Mouse (Mus musculus) mature B cell (primary cell): Measurements from ENCODE around the gene Odf2l.

Source experiments
- in situ Hi-C: fragments of 300-500 bp; cut with MboI; formaldehyde crosslinking; loops from 2 replicates; pipeline ENCODE4 v1.14.3; 2019

The Odf2l gene

DNA sequence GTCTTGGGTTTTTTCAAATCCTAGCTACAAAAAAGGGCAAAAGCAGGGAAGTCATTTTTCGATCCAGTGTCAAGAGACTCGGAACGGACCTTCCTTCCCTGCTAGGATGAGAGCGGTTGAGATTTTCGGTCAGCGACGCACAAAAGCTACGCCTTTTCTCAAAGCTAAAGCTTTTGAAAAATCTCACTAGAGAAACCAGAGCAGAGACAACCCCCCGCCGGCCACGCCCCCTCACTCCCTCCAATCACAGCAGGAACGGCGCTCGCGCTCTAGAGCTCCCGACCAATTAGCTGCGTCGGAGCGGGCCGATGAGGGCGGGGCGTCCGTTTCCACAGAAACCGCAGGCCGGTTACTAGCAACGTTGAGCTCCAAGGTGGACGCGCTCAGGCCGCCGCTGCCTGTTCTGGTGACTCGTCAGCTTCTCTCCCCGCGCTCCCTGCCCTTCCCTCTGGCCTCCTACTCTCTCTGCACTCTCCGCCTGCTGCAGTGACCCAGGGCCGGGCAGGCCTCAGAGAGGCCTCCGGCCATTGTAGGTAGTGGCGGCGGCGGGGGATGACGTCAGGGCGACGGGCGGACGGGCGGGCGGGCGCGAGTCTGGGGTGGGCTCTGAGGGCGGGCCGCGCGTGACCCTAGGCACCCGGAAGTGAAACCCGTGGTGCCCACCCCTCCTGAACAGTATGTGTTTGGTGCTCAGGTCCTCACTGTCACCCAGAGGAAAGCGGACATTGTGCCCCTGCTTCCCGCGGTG is at the start of gene Odf2l:
TSS of gene Odf2l (plus strand) at position 335 of the 748 bp plus-strand sequence.
- in situ Hi-C loops: loop anchor here (25.0 kb wide), 1 partner anchor 1394 kb away; the partner anchor contains the start of gene Rpf1

- in situ Hi-C loops: no loop called here
Observed at GRCm38 (mm10) chr3:145068964-145069363, 49.4 kb upstream of the Odf2l start.

DNA sequence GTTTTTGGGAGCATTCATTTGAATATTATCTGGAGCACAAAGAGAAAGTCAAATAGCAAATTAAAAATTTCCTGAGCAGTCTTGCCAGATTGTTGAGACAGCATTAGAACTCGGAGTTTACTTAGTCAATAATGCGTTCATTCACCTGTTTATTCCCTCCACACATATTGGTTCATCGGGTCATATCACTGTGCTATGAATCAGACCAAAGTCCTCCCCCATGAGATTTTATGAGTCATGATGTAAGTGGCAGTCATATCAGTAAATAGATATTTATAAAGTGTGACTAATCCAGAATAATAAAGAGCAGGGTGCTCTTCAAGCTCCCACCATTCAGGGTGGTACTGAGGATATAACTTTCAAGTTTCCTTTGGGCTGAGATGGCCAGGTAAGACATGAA is 46.0 kb upstream of the Odf2l start:
- in situ Hi-C loops: no loop called here

GRCm38 (mm10) chr3:145078405-145078804 is 40.0 kb upstream of the Odf2l start:
- in situ Hi-C loops: no loop called here

- in situ Hi-C loops: no loop called here
Observed at GRCm38 (mm10) chr3:145080904-145081303, 37.5 kb upstream of the Odf2l start.

DNA sequence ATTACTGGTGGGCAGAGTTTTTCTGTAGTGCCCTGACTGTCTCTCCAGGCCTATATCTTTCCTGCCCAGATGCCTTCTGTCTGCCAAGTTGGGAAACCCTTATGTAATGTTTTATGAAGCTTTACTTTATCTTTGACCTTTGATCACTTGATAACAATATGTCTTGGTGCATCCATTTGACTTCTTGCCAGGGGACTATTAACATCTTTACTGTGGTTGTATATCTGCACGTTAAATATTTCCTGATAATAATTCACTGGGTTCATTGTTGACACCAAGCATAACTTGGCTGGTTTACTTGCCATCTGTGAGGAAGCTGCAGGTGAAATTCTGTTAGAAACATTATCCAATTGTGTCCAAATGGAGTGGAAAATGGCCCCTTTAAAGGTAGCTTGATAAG is 35.3 kb upstream of the Odf2l start:
- in situ Hi-C loops: no loop called here

GRCm38 (mm10) chr3:145086180-145086579 is 32.2 kb upstream of the Odf2l start:
- in situ Hi-C loops: no loop called here

DNA sequence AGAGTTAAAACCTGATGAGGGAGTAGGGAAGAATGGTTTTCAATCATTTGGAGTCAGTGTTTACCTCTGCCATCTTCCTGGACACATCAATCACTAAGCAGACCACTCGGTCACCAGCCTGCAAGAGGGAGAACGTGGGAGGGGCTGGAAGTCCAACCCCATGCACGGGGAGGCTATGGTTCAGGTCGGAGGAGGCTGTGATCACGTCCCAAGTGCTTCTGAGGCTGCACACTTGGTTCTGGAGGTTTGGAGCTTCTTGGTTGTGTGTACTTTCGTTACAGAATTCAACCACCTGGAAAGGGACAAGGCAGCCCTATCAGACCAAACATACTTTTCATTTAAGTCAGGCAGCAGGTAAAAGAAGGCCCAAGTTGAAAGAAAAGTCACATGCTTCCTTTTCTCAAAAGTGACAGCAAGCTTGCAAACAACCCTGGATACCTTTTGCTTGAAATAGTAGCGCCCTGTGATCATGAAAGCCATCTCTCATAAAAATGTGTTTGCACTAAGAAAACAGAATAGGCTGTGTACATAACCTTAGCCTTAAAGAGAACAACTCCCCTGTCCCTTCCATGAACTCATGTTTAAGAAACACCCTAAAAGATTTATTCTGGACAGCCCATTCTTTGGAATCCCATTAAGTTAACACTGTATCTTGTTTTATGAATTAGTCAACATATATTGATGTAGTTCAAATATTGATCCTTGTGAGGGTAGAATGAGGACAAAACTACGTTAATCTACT is 30.4 kb upstream of the Odf2l start:
- in situ Hi-C loops: no loop called here

GRCm38 (mm10) chr3:145099291-145099690 is 19.1 kb upstream of the Odf2l start, which contains the start of gene Clca2:
Gene Clca2, minus strand, starts transcription at chr3:145099443.
- in situ Hi-C loops: no loop called here

DNA sequence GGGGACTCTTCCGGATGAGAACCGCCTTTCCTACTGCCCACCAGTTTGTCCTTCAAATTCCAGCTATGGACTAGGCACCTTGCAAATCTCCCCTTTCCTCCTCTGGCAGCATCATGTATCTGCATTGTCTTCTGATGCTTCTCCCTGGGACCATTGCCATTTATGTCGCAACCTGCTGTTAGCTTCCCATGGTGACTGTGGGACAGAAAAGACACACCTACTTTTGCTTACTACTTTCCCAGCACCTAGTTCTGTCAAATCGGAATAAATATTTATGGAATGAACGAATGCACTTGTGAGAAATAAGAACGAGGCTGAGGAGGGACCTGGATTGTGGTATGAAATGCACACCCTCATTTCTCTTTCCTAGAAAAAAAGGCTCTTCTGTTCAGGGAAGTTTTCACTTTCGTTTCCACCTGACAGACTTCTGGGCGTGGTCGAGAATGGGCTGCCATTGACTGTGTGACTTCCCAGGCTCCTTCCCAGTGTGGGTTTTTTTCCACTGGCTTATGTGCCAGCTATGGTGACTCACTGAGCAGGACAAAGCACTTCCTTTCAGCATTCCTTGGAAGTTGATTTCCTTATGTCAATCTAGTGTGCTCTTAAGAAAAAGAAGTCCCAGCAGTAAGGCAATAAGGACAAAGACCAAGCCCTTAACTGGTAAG is 16.4 kb upstream of the Odf2l start:
- in situ Hi-C loops: loop anchor here (25.0 kb wide), 1 partner anchor 1410 kb away; the partner anchor contains the start of gene Rpf1

- in situ Hi-C loops: loop anchor here (25.0 kb wide), 1 partner anchor 1409 kb away; the partner anchor contains the start of gene Rpf1
Observed at GRCm38 (mm10) chr3:145103321-145103720, 15.1 kb upstream of the Odf2l start.

DNA sequence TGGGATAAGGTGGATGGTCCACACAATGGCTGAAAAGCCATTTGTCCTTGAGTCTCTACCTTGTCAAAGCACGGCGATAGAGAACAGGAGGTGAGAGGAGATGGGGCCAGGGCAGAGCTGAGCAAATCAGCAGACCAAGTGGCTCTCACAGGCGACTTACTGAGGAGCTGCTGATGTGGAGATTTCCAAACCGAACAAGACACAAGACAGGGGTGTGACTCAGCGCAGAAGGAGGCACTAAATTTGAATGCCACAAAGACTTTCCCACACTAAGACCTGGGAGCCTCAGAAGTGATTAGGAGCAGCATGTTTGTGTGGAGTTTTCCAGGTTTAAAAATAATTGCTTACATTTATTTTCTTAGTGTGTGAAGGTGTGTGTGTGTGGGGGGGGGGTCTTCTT is 14.6 kb upstream of the Odf2l start:
- in situ Hi-C loops: loop anchor here (25.0 kb wide), 1 partner anchor 1409 kb away; the partner anchor contains the start of gene Rpf1

GRCm38 (mm10) chr3:145105076-145105772 is 13.2 kb upstream of the Odf2l start:
- in situ Hi-C loops: loop anchor here (25.0 kb wide), 1 partner anchor 1407 kb away; the partner anchor contains the start of gene Rpf1

DNA sequence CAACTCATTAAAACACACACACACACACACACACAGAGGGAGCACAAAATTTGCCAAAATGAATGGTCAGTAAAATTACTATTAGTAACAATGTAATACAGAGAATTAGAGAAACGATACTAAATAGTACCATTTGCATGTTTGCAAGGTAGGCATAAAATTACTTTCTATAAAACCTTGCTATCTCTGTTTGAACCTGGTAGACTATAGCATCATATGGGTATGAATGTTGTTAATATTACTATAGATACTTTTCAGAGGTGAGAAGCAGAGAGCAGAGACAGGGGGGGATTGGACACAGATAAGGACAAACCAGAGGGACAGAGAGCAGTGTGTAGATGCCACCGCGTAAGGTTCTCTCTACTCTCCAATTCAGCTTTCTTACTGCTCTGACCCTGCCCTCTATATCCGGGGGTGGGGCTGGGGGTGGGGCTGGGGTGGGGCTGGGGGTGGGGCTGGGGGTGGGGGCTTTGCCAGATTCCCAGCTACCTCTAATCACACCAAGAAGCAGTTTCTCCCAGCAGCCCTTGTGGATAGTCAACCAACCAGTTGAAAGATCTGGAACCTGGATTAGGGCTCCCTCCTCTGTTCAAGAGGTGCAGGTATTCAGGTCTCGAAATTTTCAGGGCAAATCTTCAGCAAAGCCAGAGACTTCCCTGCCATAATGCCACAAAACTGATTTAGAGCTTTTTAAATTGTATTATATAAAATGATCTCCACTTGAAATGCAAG is 12.4 kb upstream of the Odf2l start:
- in situ Hi-C loops: loop anchor here (25.0 kb wide), 1 partner anchor 1406 kb away; the partner anchor contains the start of gene Rpf1

GRCm38 (mm10) chr3:145115169-145115568 is 3.2 kb upstream of the Odf2l start:
- in situ Hi-C loops: loop anchor here (25.0 kb wide), 1 partner anchor 1397 kb away; the partner anchor contains the start of gene Rpf1

GRCm38 (mm10) chr3:145117637-145118036 is 751 bp upstream of the Odf2l start:
- in situ Hi-C loops: loop anchor here (25.0 kb wide), 1 partner anchor 1395 kb away; the partner anchor contains the start of gene Rpf1

DNA sequence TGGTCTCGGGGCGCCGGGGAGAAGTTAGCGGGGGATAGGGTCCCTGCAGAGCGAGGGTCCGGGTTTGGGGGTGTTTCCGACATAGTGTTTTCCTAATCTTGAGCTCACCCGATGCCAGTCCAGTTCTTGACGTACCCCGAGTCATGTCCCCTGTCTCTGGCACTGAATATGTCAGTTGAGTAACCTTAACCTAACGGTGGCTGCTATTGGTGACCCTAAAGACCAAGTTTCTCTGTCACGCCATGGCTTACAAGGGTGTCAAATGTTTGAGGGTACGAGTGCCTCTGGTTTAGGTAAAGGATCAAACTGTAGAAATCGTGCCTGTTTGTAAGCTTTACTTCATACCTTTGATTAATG is 592 bp downstream of the Odf2l start:
- in situ Hi-C loops: loop anchor here (25.0 kb wide), 1 partner anchor 1393 kb away; the partner anchor contains the start of gene Rpf1

DNA sequence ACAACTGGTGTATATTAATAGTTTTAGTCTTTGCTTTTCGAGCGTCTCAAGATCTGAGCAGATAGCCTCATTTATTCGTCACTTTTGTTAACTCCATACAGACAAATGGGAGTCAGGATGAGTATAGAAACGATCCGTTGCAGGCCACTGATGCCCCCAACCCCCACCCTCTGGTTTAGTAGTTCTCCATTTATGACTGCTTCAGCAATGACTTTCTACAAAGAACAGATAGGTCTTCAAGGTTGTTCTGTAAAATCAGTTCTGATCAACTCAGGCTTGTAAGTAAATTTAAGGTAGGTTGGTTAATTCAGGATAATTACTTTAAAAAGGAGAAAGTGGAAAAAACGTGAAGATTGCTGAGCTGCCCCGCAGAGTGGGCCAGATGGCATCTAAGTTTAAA is 1.0 kb downstream of the Odf2l start:
- in situ Hi-C loops: loop anchor here (25.0 kb wide), 1 partner anchor 1393 kb away; the partner anchor contains the start of gene Rpf1

GRCm38 (mm10) chr3:145126618-145127017 is 8.2 kb downstream of the Odf2l start:
- in situ Hi-C loops: no loop called here

GRCm38 (mm10) chr3:145129356-145129755 is 11.0 kb downstream of the Odf2l start:
- in situ Hi-C loops: no loop called here
